Mouse (Mus musculus) frontal cortex, postnatal 25 days (tissue): ENCODE measurements at regions not wholly inside any gene's neighbourhood (a gene's known extent, or its start where the extent isn't known, plus 50 kb on each side); places are given as distances from the start of the nearest gene placed in this dataset.
A peak's percentile ranks its signal among the peaks of the same experiment; 100 is the strongest.

Source experiments
- DNase-seq, 2 experiments: peaks; one replicate each; pipeline ENCODE4 v3.0.0; 2022; ENCODE audit warnings: low spot score in 2 of 2

- DNase-seq, result no peak
Measured at GRCm38 (mm10) chr15:8903651-8904050, 64.1 kb upstream of the Ranbp3l start.

- DNase-seq, result no peak
Measured at GRCm38 (mm10) chr15:8897487-8898158, 70.1 kb upstream of the Ranbp3l start.

- DNase-seq, result no peak
Measured at GRCm38 (mm10) chr15:8896856-8897255, 70.9 kb upstream of the Ranbp3l start.

GRCm38 (mm10) chr15:8896391-8896790, 71.4 kb upstream of the Ranbp3l start:
- DNase-seq, result peak in 1 of 2 experiments; percentile 9

GRCm38 (mm10) chr15:8885585-8885984, 82.2 kb upstream of the Ranbp3l start:
- no peak for DNase-seq

- DNase-seq, result no peak
Measured at GRCm38 (mm10) chr15:8884608-8885467, 82.9 kb upstream of the Ranbp3l start.

- DNase-seq, result no peak
Measured at GRCm38 (mm10) chr15:8882880-8883539, 84.7 kb upstream of the Ranbp3l start.

GRCm38 (mm10) chr15:8874884-8875493, 92.8 kb upstream of the Ranbp3l start:
- no peak for DNase-seq

GRCm38 (mm10) chr15:8868021-8868420, 99.7 kb upstream of the Ranbp3l start:
- no peak for DNase-seq

GRCm38 (mm10) chr15:8867160-8867891, 100.4 kb upstream of the Ranbp3l start:
- no peak for DNase-seq

- no peak for DNase-seq
Measured at GRCm38 (mm10) chr15:8865089-8865933, 102.4 kb upstream of the Ranbp3l start.

- DNase-seq, result no peak
Measured at GRCm38 (mm10) chr15:8856419-8857084, 111.2 kb upstream of the Ranbp3l start.

GRCm38 (mm10) chr15:8855511-8855910, 112.2 kb upstream of the Ranbp3l start:
- DNase-seq, result no peak

- no peak for DNase-seq
Measured at GRCm38 (mm10) chr15:8854336-8854735, 113.4 kb upstream of the Ranbp3l start.

GRCm38 (mm10) chr15:8850996-8851395, 116.8 kb upstream of the Ranbp3l start:
- DNase-seq, result no peak

GRCm38 (mm10) chr15:8849413-8849812, 118.3 kb upstream of the Ranbp3l start:
- DNase-seq, result no peak

GRCm38 (mm10) chr15:8842129-8842528, 125.6 kb upstream of the Ranbp3l start:
- no peak for DNase-seq

GRCm38 (mm10) chr15:8839462-8839861, 128.3 kb upstream of the Ranbp3l start:
- DNase-seq, result no peak

GRCm38 (mm10) chr15:8834151-8834550, 123.6 kb upstream of the Slc1a3 start:
- DNase-seq, result no peak

- DNase-seq, result no peak
Measured at GRCm38 (mm10) chr15:8832970-8833369, 122.4 kb upstream of the Slc1a3 start.
